8 mouse cellular contexts compared by ENCODE assay signal in genomic region chr2:152414591-152415165, GRCm38 (mm10). TPM values are rescaled to one million over a fixed set of nuclear protein-coding genes. Genes with fewer than 3 reads are reported as not detected.
DNase-seq lines count a peak whose midpoint lies in the region; ATAC-seq lines count a peak whose summit lies in the region.

Gene Zcchc3, minus strand, starts transcription at chr2:152415027.

- peaks cover 5% of the 10 kb centered on the region; the same call in 1 of the 2 replicates for H3K9me3 ChIP-seq in embryonic facial prominence, embryonic 10.5 days
- no peaks in the 10 kb centered on the region for H3K9me3 ChIP-seq in intestine, embryonic 15.5 days

- WGBS in embryonic facial prominence, embryonic 10.5 days = under 1% methylated on average over 65 of the region's 65 CpGs
- WGBS in intestine, embryonic 15.5 days = under 1% methylated on average over 65 of the region's 65 CpGs

- peak within 1 kb of the TSS; percentile 99 for H3K9ac ChIP-seq in intestine, embryonic 15.5 days

- no peaks in the 10 kb centered on the region for H3K27me3 ChIP-seq in embryonic facial prominence, embryonic 10.5 days (replicated peaks; ENCODE audit: low read depth, poor library complexity, severe bottlenecking)
- no peaks in the 10 kb centered on the region for H3K27me3 ChIP-seq in intestine, embryonic 15.5 days (replicated peaks)

- peak; percentile 87 for DNase-seq in adrenal gland, postnatal 25 days
- peak; percentile 97 for DNase-seq in embryonic facial prominence, embryonic 10.5 days (ENCODE audit: low spot score)
- DNase-seq in gastrocnemius, postnatal 4 days (ENCODE audit: low spot score in 2 of 2) = peak; percentile 81 to 90
- peak; percentile 82 to 94 for DNase-seq in left cerebral cortex, postnatal 10 days (ENCODE audit: extremely low spot score in 1 of 2, low spot score in 2 of 2)
- peak; percentile 85 to 86 for DNase-seq in right cerebral cortex, adult 2 months (ENCODE audit: low spot score in 2 of 2)
- DNase-seq in urinary bladder, postnatal 10 days (ENCODE audit: low spot score) = peak; percentile 60

- H3K36me3 ChIP-seq in embryonic facial prominence, embryonic 10.5 days (replicated peaks) = peaks cover 10% of the 10 kb centered on the region; the same call in 1 of the 2 replicates
- no peaks in the 10 kb centered on the region for H3K36me3 ChIP-seq in intestine, embryonic 15.5 days

- ATAC-seq in intestine, embryonic 15.5 days = peak; percentile 80
- ATAC-seq in megakaryocyte, adult 5-6 weeks (ENCODE audit: poor library complexity, severe bottlenecking) = peak; percentile 84

- H3K4me2 ChIP-seq in intestine, embryonic 15.5 days (replicated peaks) = peak within 1 kb of the TSS; percentile 79

- peak within 1 kb of the TSS; percentile 70 for H3K4me3 ChIP-seq in embryonic facial prominence, embryonic 10.5 days
- peak within 1 kb of the TSS; percentile 83 for H3K4me3 ChIP-seq in intestine, embryonic 15.5 days (replicated peaks)

- H3K27ac ChIP-seq in embryonic facial prominence, embryonic 10.5 days (replicated peaks) = peak within 1 kb of the TSS; percentile 100
- H3K27ac ChIP-seq in intestine, embryonic 15.5 days = peak within 1 kb of the TSS; percentile 96

- intact Hi-C loops in left cerebral cortex, postnatal 10 days (cut with DNase I) = no loop called here

- peaks cover 44% of the 10 kb centered on the region for H3K4me1 ChIP-seq in embryonic facial prominence, embryonic 10.5 days
- peaks cover 21% of the 10 kb centered on the region for H3K4me1 ChIP-seq in intestine, embryonic 15.5 days (replicated peaks)

RNA-seq across cellular contexts. Expression of gene Zcchc3, which starts in this region (rescaled TPM):
- total RNA-seq in adrenal gland, postnatal 25 days (2021) = 7.6 and 8.3 TPM in 2 replicates
- 53.4 and 58.3 TPM in 2 replicates for polyA plus RNA-seq in embryonic facial prominence, embryonic 10.5 days (2016; fragmentation: Nextera tagmentation; extraction: Ambion mirVana)
- total RNA-seq in gastrocnemius, postnatal 4 days (2021) = 10 to 100 TPM; 12.3 to 13.6 TPM
- 34.4 and 40.8 TPM in 2 replicates for polyA plus RNA-seq in intestine, embryonic 15.5 days (2015; fragmentation: Nextera tagmentation; extraction: Ambion mirVana)
- 10 to 100 TPM; 10.6 to 10.9 TPM for total RNA-seq in left cerebral cortex, postnatal 10 days (2021)
- 0.98 and 1.9 TPM in 2 replicates for total RNA-seq in megakaryocyte, adult 5-6 weeks (2015)
- 2.1 and 2.6 TPM in 2 replicates for total RNA-seq in megakaryocyte, adult 5-6 weeks (2017)

Comparison
In these comparisons a context has a peak if more than half of its experiments do, and no peak if none do; other contexts are left out.
1. Peak in every context shown above with its lines: DNase-seq, ATAC-seq, H3K4me3 ChIP-seq and H3K27ac ChIP-seq.